Mouse (Mus musculus) embryonic fibroblast, embryonic 13.5 days (primary cell): ENCODE measurements around the gene Rfc4.

Experiments used
- CTCF ChIP-seq: IDR thresholded peaks from 2 replicates; pipeline ENCODE4 v1.5.1; 2011; ENCODE audit warnings: mild to moderate bottlenecking, control low read depth, low read length, moderate library complexity, borderline replicate concordance; ENCODE audit not compliant: insufficient read depth
- POLR2A ChIP-seq: IDR thresholded peaks from 2 replicates; pipeline ENCODE4 v1.6.1; 2011; ENCODE audit warnings: low read depth, mild to moderate bottlenecking, control low read depth, low read length, moderate library complexity

DNA sequence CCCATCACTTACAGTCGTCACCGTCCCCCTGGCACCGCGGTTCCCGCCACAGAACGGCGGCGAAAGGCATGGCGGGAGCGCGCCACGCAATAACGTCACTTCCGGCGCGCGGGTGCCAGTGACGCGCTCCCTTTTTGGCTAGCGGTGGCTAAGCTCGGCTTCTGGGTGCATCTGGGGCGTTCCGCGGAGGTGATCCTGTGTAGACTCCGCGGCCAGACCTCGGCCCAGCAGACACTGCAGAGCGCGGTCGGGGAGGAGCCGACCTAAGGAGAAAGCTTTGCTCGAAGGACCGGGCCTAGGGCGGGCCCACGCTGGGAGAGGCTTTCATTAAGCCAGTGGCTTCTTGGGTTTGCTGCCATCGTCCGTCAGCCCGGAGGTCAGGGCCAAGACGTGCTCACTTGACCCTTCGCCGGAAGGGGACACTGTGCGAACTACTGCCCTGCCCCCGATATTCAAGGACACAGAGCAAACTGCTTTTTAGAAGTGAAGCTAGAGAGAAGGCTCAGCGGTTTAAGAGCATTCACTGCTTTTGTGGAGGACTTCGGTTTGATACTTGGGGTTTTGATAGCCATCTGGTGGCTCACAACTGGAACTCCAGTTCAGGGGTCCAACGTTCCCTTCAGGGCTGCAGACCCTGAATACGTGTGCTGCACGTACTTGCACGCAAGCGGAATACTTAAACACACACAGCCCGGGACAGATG lies at the start of gene Rfc4:
- peak; percentile 83 for TF ChIP-seq POLR2A
- TF ChIP-seq CTCF = no peak; the same call in 1 of the 2 replicates
